Mouse (Mus musculus) heart, postnatal 0 days (tissue): ENCODE data around the gene Unc13a. TPM values are rescaled to one million over a fixed set of nuclear protein-coding genes. Genes with fewer than 3 reads are reported as not detected.

Experiments
- ATAC-seq: fragments of 200-750 bp; cut with Nextera tagmentation; 2 replicates; pipeline ENCODE4 v1.8.0; 2017; ENCODE audit warnings: low read depth, moderate number of reproducible peaks, moderate library complexity; ENCODE audit not compliant: insufficient read depth
- DNase-seq: peaks from one replicate; pipeline ENCODE4 v3.0.0-alpha.2; 2016; ENCODE audit warnings: low spot score
- H3K27ac ChIP-seq: fragments of 300-500 bp; sonication (generic); 2 replicates; pipeline ENCODE4 v1.5.1; 2014; ENCODE audit warnings: low read depth, mild to moderate bottlenecking
- H3K27me3 ChIP-seq: fragments of 300-500 bp; sonication (generic); 2 replicates; pipeline ENCODE4 v1.6.1; 2014; ENCODE audit warnings: low read length, mixed read lengths; ENCODE audit not compliant: control insufficient read depth, insufficient read depth
- H3K36me3 ChIP-seq: fragments of 300-500 bp; sonication (generic); replicated peaks from 2 replicates; pipeline ENCODE4 v1.6.1; 2014; ENCODE audit warnings: low read length, mixed read lengths; ENCODE audit not compliant: control insufficient read depth, insufficient read depth
- H3K4me1 ChIP-seq: fragments of 300-500 bp; sonication (generic); 2 replicates; pipeline ENCODE4 v1.6.1; 2014; ENCODE audit warnings: antibody characterized with exemption; ENCODE audit not compliant: control insufficient read depth, insufficient read depth
- H3K4me2 ChIP-seq: fragments of 300-500 bp; sonication (generic); 2 replicates; pipeline ENCODE4 v1.6.1; 2014; ENCODE audit warnings: low read depth, mild to moderate bottlenecking, low read length, moderate library complexity
- H3K4me3 ChIP-seq: fragments of 300-500 bp; sonication (generic); 2 replicates; pipeline ENCODE4 v1.5.1; 2014; ENCODE audit warnings: low read depth, low read length
- H3K9ac ChIP-seq: fragments of 300-500 bp; sonication (generic); replicated peaks from 2 replicates; pipeline ENCODE4 v1.6.1; 2014; ENCODE audit warnings: low read depth, low read length, mixed read lengths
- H3K9me3 ChIP-seq: fragments of 300-500 bp; sonication (generic); replicated peaks from 2 replicates; pipeline ENCODE4 v1.6.1; 2016; ENCODE audit warnings: low read length; ENCODE audit not compliant: control insufficient read depth
- CTCF ChIP-seq: IDR thresholded peaks from 2 replicates; pipeline ENCODE4 v1.5.1; 2016; ENCODE audit warnings: antibody characterized with exemption, control low read depth, low read depth
- EP300 ChIP-seq: IDR thresholded peaks from 2 replicates; pipeline ENCODE4 v1.6.1; 2016; ENCODE audit warnings: antibody characterized with exemption, low read depth
- WGBS: fragments of 180-500 bp; shearing (Covaris S2); extraction: QIAGEN DNeasy Blood & Tissue Kit; methylation state at CpG from one replicate; pipeline ENCODE4 v1.1.7; 2014; 5-methylcytosine and 5-hydroxymethylcytosine counted together
- polyA plus RNA-seq: library from polyadenylated mRNA; unstranded; fragments of >200 nt; fragmentation: Nextera tagmentation; extraction: Ambion mirVana; gene quantifications from 2 replicates; pipeline ENCODE4 v1.2.1, GENCODE M21; 2015
- total RNA-seq: library from RNA; depleted of rRNA; stranded (reverse); fragments of >200 nt; gene quantifications from 2 replicates; pipeline ENCODE4 v1.2.3, GENCODE M21; 2014; ENCODE audit warnings: low replicate concordance

Unc13a gene
- total and polyA plus RNA-seq, 2 experiments from 2014 or later, result 0.57 to 0.60 TPM

DNA sequence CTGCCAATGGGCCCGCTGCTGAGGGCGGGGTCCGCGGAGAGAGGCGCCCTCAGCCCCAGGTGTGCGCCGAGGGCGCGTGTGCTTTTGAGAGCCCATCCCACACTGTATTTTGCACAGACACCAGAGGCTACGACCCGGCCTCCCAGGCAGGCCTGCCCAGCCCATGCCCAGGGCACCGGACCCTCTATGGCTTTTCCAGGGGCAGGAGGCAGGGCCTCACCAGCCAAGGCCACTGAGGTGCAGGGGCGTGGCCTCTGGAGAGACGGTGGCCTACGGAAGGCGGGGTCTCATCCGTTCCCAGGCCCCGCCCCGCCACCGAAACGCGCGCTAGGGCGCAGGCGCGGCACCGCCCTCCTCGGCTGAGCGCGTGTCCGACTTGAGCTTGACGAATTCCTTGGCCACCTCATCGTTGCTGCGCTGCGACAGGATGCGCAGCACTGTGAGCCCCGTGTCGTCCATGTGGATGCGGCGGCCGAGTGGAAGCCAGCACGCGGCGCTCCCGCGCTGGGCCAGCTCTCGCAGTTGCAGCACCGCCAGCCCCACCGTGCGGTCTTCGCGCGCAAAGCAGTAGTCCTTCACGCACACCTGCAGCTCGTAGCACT lies 42.4 kb downstream of the Unc13a start:
- Histone ChIP-seq H3K36me3 (peaks cover 20% of the 10 kb centered on the region), H3K27me3 (peaks cover 32% of the 10 kb centered on the region), H3K27ac (peak overlapping the region; percentile 88), H3K4me1 (peaks cover 19% of the 10 kb centered on the region), H3K4me2 (peak overlapping the region; percentile 86), H3K9ac (peak overlapping the region; percentile 44), H3K4me3 (peak overlapping the region; percentile 56), H3K9me3 (no peaks in the 10 kb centered on the region)
- no peak for TF ChIP-seq EP300
- TF ChIP-seq CTCF, result peak; percentile 41
- ATAC-seq (peak; percentile 86), DNase-seq (peak; percentile 76)
- WGBS, result under 1% methylated on average over 55 of the region's 55 CpGs

DNA sequence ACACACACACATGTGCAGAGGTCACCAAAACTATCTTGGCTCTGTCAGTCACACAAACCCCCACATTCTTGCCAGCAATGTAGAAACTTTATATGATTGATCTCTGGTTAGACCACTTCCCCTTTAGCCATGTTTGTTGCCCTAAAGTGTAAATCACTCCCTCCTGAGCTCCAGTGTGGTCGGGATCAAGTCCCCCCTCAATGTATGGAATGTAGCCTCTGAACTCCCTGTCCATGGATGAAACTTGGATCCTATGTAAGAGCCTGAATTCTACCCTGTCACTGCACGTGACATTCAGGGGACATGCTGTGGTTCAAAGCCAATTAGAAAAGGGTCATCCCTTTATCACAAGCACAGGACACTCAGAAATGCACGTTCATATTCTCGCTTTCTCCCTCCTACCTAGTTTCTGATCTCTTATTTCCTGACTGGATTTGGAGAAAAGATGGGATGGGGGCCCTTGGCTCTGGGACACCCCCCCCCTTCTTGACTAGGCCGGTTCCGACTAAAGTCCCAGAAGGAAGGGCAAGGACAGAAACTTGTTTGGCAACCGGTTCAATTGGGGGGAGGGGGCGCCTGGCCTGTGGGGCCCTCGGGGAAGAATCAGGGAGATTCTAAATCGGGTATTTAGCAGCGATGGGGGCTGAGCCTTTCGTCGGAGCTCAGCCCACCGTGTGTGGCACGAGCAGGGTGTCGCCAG lies 43.0 kb downstream of the Unc13a start:
- DNase-seq, result no peak
- peaks cover 26% of the 10 kb centered on the region for H3K36me3 ChIP-seq
- peak overlapping the region; percentile 86 for H3K4me2 ChIP-seq
- H3K4me1 ChIP-seq, result peaks cover 15% of the 10 kb centered on the region
- peak overlapping the region; percentile 44 for H3K9ac ChIP-seq
- WGBS, result 8% methylated on average over 16 of the region's 16 CpGs
- no peak for ATAC-seq
- H3K9me3 ChIP-seq, result peaks cover 3% of the 10 kb centered on the region
- H3K27ac ChIP-seq, result peak overlapping the region; percentile 88
- H3K27me3 ChIP-seq, result peaks cover 26% of the 10 kb centered on the region
- peak overlapping the region; percentile 56 for H3K4me3 ChIP-seq
- TF ChIP-seq EP300 (no peak), CTCF (no peak)

DNA sequence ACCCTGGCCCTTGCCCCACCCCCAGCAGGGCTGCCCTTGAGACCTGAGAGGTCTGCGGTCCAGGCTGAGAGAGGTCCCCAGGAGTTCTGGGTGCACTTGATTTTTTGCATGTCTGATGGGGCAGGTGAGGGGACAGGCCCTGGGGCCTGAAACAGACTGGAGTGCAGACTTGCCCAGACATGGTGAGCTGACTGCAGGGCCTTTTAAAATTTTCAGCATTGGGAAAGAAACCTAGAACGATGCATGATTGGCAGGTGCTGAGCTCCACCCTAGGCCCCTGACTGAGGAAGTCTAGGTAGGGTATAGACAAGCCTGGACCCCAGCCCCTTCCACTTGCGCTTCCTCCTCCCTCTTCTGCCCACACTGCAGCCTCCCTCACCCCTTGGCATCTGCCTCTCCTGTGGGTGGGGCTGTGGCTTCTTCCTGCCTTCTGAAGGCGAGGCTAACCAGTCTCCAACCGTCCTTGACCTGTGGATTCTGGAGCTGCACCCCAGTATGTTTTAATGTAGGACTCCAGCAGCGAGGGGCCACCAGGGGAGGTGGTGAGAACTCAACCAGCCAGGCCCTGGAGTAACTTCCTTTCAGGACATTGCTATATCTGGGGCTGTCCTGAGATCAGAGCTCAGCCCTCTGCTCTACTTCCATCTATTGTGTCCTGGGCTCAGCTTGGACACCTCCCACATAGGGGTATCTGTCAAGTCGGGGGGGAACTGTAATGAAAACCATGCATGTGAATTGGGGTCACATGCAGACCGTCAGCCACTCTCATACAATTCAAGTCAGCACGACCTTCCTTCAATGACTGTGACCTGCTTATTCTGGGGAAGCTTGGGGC lies 44.1 kb downstream of the Unc13a start:
- peaks cover 37% of the 10 kb centered on the region for H3K36me3 ChIP-seq
- H3K27ac ChIP-seq, result peak overlapping the region; percentile 88
- ATAC-seq (peak; percentile 39; the same call in 1 of the 2 replicates), DNase-seq (peak; percentile 40)
- peaks cover 15% of the 10 kb centered on the region for H3K4me1 ChIP-seq
- H3K4me3 ChIP-seq, result no peak overlapping the region
- H3K9ac ChIP-seq, result no peak overlapping the region
- H3K4me2 ChIP-seq, result no peak overlapping the region
- peaks cover 14% of the 10 kb centered on the region for H3K9me3 ChIP-seq
- peaks cover 17% of the 10 kb centered on the region for H3K27me3 ChIP-seq
- TF ChIP-seq EP300, result no peak
- TF ChIP-seq CTCF, result peak; percentile 4; the same call in 1 of the 2 replicates
- 37% methylated on average over 9 of the region's 9 CpGs for WGBS

DNA sequence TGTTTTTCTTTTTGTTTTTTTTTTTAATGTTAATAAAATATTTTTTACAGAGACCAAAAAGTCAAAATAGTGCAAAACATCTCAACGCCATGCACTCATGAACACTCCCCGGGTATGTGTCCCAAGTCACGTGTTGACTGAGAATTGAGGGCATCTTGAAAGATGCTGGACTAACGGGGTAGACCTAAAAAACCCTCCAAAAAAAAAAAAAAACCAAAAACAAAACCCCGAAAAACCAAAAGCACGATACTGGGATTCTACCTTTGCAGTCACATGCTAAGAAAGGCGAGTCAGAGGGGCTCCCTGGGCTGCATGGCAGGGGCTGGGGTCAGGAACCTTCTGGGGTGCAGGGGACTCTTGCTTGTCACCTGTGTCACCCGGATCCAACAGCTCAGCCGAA lies 44.8 kb downstream of the Unc13a start:
- no peak for TF ChIP-seq EP300
- no peak for TF ChIP-seq CTCF
- Histone ChIP-seq H3K9me3 (peaks cover 20% of the 10 kb centered on the region), H3K9ac (no peak overlapping the region), H3K4me2 (no peak overlapping the region), H3K4me3 (no peak overlapping the region), H3K27me3 (peaks cover 16% of the 10 kb centered on the region), H3K36me3 (peaks cover 44% of the 10 kb centered on the region), H3K4me1 (peaks cover 15% of the 10 kb centered on the region), H3K27ac (peak overlapping the region; percentile 88)
- DNase-seq (no peak), ATAC-seq (no peak)
- WGBS, result 86% methylated on average over 9 of the region's 9 CpGs

DNA sequence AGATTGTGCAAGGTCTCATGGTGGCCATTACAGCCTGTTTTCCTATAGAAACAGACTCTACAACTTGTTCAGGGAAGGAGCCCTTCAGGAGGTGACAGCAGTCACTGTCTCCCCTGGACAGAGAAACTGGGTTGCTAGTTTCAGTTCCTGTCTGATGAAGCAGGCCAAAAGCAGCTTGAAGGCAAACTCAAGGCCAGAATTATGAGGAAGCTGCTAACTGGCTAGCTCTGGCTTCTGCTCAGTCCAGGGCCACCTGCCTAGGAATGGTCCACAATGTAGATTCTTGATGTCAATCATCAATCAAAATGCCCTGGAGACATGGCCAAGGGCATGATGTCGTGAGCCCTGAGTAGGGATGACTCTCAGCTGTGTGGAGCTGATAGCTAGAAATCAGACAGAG lies 46.5 kb downstream of the Unc13a start:
- no peak overlapping the region for H3K4me3 ChIP-seq
- WGBS, result 83% methylated on average over 1 of the region's 1 CpGs
- H3K4me1 ChIP-seq, result peaks cover 15% of the 10 kb centered on the region
- peaks cover 7% of the 10 kb centered on the region for H3K27me3 ChIP-seq
- DNase-seq (no peak), ATAC-seq (no peak)
- no peak overlapping the region for H3K4me2 ChIP-seq
- no peak overlapping the region for H3K9ac ChIP-seq
- TF ChIP-seq EP300 (no peak), CTCF (no peak)
- peaks cover 20% of the 10 kb centered on the region for H3K9me3 ChIP-seq
- peaks cover 61% of the 10 kb centered on the region for H3K36me3 ChIP-seq
- H3K27ac ChIP-seq, result no peak overlapping the region
